Mouse (Mus musculus): ENCODE data around the gene 1700018B08Rik. TPM values are rescaled to one million over a fixed set of nuclear protein-coding genes. Genes with fewer than 3 reads are reported as not detected.

The 1700018B08Rik gene
- polyA plus RNA-seq, 1 experiment from 2014 or later, result not detected

DNA sequence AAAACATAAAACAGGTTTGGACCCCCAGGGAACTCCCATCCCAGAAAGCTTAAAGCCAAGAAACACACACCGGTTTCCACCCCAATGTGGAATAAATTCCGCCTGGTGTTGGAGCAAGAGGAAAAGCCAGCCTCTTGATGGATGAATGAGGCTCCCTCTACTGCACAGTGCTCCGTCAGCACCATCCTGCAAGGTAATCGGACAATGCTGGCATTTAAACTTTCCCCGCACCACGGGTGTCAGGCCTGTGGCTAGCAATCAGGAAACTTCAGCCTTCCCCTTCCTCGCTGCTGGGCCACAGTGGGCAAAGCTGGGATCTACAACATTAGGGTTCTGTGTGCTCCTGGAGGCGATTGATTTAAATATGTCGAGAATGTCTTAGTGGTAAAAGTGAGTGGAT, 52.5 kb downstream of the 1700018B08Rik start:
- Histone ChIP-seq H3K9me3 (no peaks in the 10 kb centered on the region), H3K36me3 (no peaks in the 10 kb centered on the region), H3K4me1 (replicated peaks) (peaks cover 28% of the 10 kb centered on the region), H3K4me3 (replicated peaks) (no peak overlapping the region), H3K27me3 (peaks cover 18% of the 10 kb centered on the region; the same call in 1 of the 2 replicates), H3K4me2 (no peak overlapping the region), H3K9ac (replicated peaks) (no peak overlapping the region), H3K27ac (peak overlapping the region; percentile 81)
- 43% methylated on average over 9 of the region's 9 CpGs for WGBS
- no peak for ATAC-seq (ENCODE audit: insufficient number of reproducible peaks, insufficient read depth, low FRiP score, low TSS enrichment, low read depth)

DNA sequence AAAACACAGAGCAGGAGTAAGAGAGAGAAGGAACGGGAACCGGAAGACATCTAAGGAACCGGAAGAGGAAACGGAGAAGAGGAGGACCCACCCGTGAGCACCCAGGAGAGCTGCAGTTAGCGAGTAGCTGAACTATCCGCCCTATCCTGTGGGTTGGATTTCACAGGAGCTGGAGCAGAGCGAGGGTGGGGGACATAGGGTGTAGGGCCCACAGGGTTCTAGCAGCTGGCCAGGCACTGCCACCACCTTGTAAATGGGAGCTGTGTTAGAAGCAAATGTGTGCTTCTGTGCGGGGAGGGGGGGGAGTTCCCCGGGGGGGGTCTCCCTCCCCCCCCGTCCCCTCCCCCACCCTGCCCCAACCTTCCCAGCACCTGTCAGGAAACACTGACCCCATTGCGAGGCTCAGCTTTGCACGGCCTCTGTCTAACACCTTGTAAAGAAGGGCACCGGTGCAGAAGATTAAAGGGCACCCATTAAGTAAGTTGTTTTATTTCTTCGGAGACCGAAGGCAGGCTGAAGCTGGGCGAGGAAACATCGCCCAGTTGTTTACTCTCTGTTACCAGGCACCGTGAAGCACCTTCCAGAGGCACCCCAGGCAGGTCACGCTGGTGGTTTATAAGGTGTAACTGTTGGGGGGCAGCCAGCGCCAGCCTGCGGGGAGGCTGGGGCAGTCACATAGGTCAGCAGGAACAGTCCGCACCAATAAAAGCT, 59.9 kb downstream of the 1700018B08Rik start:
- Histone ChIP-seq H3K36me3 (no peaks in the 10 kb centered on the region), H3K9ac (replicated peaks) (no peak overlapping the region; the same call in 1 of the 2 replicates), H3K4me1 (replicated peaks) (peaks cover 41% of the 10 kb centered on the region), H3K4me2 (peak overlapping the region; percentile 38), H3K4me3 (replicated peaks) (no peak overlapping the region), H3K27me3 (no peaks in the 10 kb centered on the region), H3K9me3 (no peaks in the 10 kb centered on the region), H3K27ac (peak overlapping the region; percentile 80)
- peak; percentile 56 for ATAC-seq (ENCODE audit: insufficient number of reproducible peaks, insufficient read depth, low FRiP score, low TSS enrichment, low read depth)
- 23% methylated on average over 22 of the region's 23 CpGs for WGBS

Other genes with a start within 250 kb of the 1700018B08Rik start
- 19.4 and 19.7 TPM in 2 replicates for gene Fbxo31, start 34.5 kb upstream of the 1700018B08Rik start, polyA plus RNA-seq (2016; fragmentation: Nextera tagmentation; extraction: Ambion mirVana)
- gene Map1lc3b, start 46.0 kb upstream of the 1700018B08Rik start, polyA plus RNA-seq (2016; fragmentation: Nextera tagmentation; extraction: Ambion mirVana), result 186 and 190 TPM in 2 replicates
- 19.9 and 22.1 TPM in 2 replicates for gene Zcchc14, start 108.6 kb upstream of the 1700018B08Rik start, polyA plus RNA-seq (2016; fragmentation: Nextera tagmentation; extraction: Ambion mirVana)
- 0.86 and 1.2 TPM in 2 replicates for gene Jph3, start 185.3 kb upstream of the 1700018B08Rik start, polyA plus RNA-seq (2016; fragmentation: Nextera tagmentation; extraction: Ambion mirVana)